Mouse (Mus musculus) MEL (cell line): ENCODE results near the gene Slc8a1. TPM values are rescaled to one million over a fixed set of nuclear protein-coding genes. Genes with fewer than 3 reads are reported as not detected.

Experiments
- DNase-seq: peaks from one replicate; pipeline ENCODE4 v3.0.0; 2011; ENCODE audit warnings: low read depth, low spot score
- H3K27ac ChIP-seq: 2 replicates; pipeline ENCODE4 v1.5.1; 2012; ENCODE audit warnings: low read depth, mild to moderate bottlenecking, control low read depth, low read length, moderate library complexity; ENCODE audit not compliant: control insufficient read depth
- H3K27me3 ChIP-seq, 2 experiments: fragments of 150-350 bp in 1 of 2; sonication (generic) in 1 of 2; 2 replicates each; pipeline ENCODE4 v1.6.1; 2012; ENCODE audit warnings: low read length in 2 of 2, mild to moderate bottlenecking in 2 of 2, improper control_type of control experiment in 1 of 2, moderate library complexity in 1 of 2; ENCODE audit not compliant: insufficient read depth in 2 of 2, control insufficient read depth in 1 of 2
- H3K36me3 ChIP-seq, 2 experiments: 2 replicates each; pipeline ENCODE4 v1.6.1; 2012 to 2014; ENCODE audit warnings: low read length in 2 of 2, improper control_type of control experiment in 1 of 2, inconsistent platforms in 1 of 2, mild to moderate bottlenecking in 1 of 2; ENCODE audit not compliant: insufficient read depth in 2 of 2, control insufficient read depth in 1 of 2
- H3K4me1 ChIP-seq, 2 experiments: fragments of 150-350 bp in 1 of 2; sonication (generic) in 1 of 2; 2 replicates each; pipeline ENCODE4 v1.6.1; 2012; ENCODE audit warnings: low read length in 2 of 2, improper control_type of control experiment in 1 of 2, mild to moderate bottlenecking in 1 of 2; ENCODE audit not compliant: insufficient read depth in 2 of 2, control insufficient read depth in 1 of 2
- H3K4me3 ChIP-seq, 2 experiments: fragments of 150-350 bp in 1 of 2; sonication (generic) in 1 of 2; 2 replicates each; pipeline ENCODE4 v1.5.1; 2012; ENCODE audit warnings: low read depth in 2 of 2, low read length in 2 of 2, mild to moderate bottlenecking in 2 of 2, moderate library complexity in 2 of 2, control low read depth in 1 of 2, improper control_type of control experiment in 1 of 2; ENCODE audit not compliant: control insufficient read depth in 1 of 2, insufficient read depth in 1 of 2
- H3K79me2 ChIP-seq: 2 replicates; pipeline ENCODE4 v1.6.1; 2012; ENCODE audit warnings: mild to moderate bottlenecking, low read length, moderate library complexity; ENCODE audit not compliant: control insufficient read depth, poor library complexity, insufficient read depth
- H3K9ac ChIP-seq: 2 replicates; pipeline ENCODE4 v1.6.1; 2012; ENCODE audit warnings: low read depth, mild to moderate bottlenecking, control low read depth, low read length, moderate library complexity; ENCODE audit not compliant: control insufficient read depth, poor library complexity, severe bottlenecking
- H3K9me3 ChIP-seq: fragments of 150-350 bp; sonication (generic); replicated peaks from 2 replicates; pipeline ENCODE4 v1.6.1; 2012; ENCODE audit warnings: mild to moderate bottlenecking, low read length, improper control_type of control experiment, moderate library complexity; ENCODE audit not compliant: insufficient read depth
- CHD2 ChIP-seq: IDR thresholded peaks from 2 replicates; pipeline ENCODE4 v1.6.1; 2011; ENCODE audit warnings: low read length, improper control_type of control experiment
- CTCF ChIP-seq, 3 experiments: IDR thresholded peaks in 2 of 3; conservative IDR thresholded peaks in 1 of 3; 2 replicates each; pipeline ENCODE4 v1.5.1; 2011 to 2012; ENCODE audit warnings: low read length in 3 of 3, low read depth in 2 of 3, mild to moderate bottlenecking in 2 of 3, improper control_type of control experiment in 1 of 3, inconsistent platforms in 1 of 3, mixed read lengths in 1 of 3, moderate library complexity in 1 of 3; ENCODE audit not compliant: control insufficient read depth in 1 of 3, insufficient read depth in 1 of 3, poor library complexity in 1 of 3, severe bottlenecking in 1 of 3
- E2F4 ChIP-seq: IDR thresholded peaks from 2 replicates; pipeline ENCODE4 v1.6.1; 2011; ENCODE audit warnings: low read depth, low read length, improper control_type of control experiment, borderline replicate concordance
- EP300 ChIP-seq, 2 experiments: IDR thresholded peaks; 2 replicates each; pipeline ENCODE4 v1.6.1; 2011; ENCODE audit warnings: improper control_type of control experiment in 2 of 2, low read length in 2 of 2, low read depth in 1 of 2, mild to moderate bottlenecking in 1 of 2
- ETS1 ChIP-seq: IDR thresholded peaks from 2 replicates; pipeline ENCODE4 v1.6.1; 2012; ENCODE audit warnings: low read depth, mild to moderate bottlenecking, inconsistent platforms, low read length, improper control_type of control experiment, moderate library complexity
- GABPA ChIP-seq: IDR thresholded peaks from 2 replicates; pipeline ENCODE4 v1.6.1; 2012; ENCODE audit warnings: low read depth, mild to moderate bottlenecking, inconsistent platforms, low read length, improper control_type of control experiment, moderate library complexity
- GATA1 ChIP-seq: IDR thresholded peaks from 2 replicates; pipeline ENCODE4 v1.6.1; 2011; ENCODE audit warnings: low read depth, low read length, improper control_type of control experiment
- JUND ChIP-seq: IDR thresholded peaks from 2 replicates; pipeline ENCODE4 v1.6.1; 2011; ENCODE audit warnings: low read depth, mild to moderate bottlenecking, improper control_type of control experiment, low read length
- KAT2A ChIP-seq: conservative IDR thresholded peaks from 2 replicates; pipeline ENCODE4 v1.6.1; 2012; ENCODE audit warnings: low read depth, low read length, improper control_type of control experiment, inconsistent platforms
- MAX ChIP-seq: IDR thresholded peaks from 2 replicates; pipeline ENCODE4 v1.6.1; 2011; ENCODE audit warnings: low read length, improper control_type of control experiment
- MXI1 ChIP-seq: IDR thresholded peaks from 2 replicates; pipeline ENCODE4 v1.6.1; 2011; ENCODE audit warnings: mild to moderate bottlenecking, low read depth, low read length, improper control_type of control experiment
- MYB ChIP-seq: IDR thresholded peaks from 2 replicates; pipeline ENCODE4 v1.6.1; 2011; ENCODE audit warnings: mild to moderate bottlenecking, low read depth, low read length, improper control_type of control experiment
- MYC ChIP-seq: IDR thresholded peaks from 2 replicates; pipeline ENCODE4 v1.6.1; 2011; ENCODE audit warnings: low read depth, mild to moderate bottlenecking, low read length, improper control_type of control experiment, moderate library complexity
- POLR2AphosphoS2 ChIP-seq: IDR thresholded peaks from 2 replicates; pipeline ENCODE4 v1.6.1; 2011; ENCODE audit warnings: low read length, improper control_type of control experiment
- RAD21 ChIP-seq: IDR thresholded peaks from 2 replicates; pipeline ENCODE4 v1.6.1; 2011; ENCODE audit warnings: mild to moderate bottlenecking, low read depth, low read length, improper control_type of control experiment
- SMC3 ChIP-seq: IDR thresholded peaks from 2 replicates; pipeline ENCODE4 v1.6.1; 2011; ENCODE audit warnings: low read depth, low read length, improper control_type of control experiment
- TAL1 ChIP-seq: IDR thresholded peaks from 2 replicates; pipeline ENCODE4 v1.6.1; 2012; ENCODE audit warnings: mild to moderate bottlenecking, inconsistent platforms, low read length, moderate library complexity, mixed read lengths
- TBP ChIP-seq: IDR thresholded peaks from 2 replicates; pipeline ENCODE4 v1.8.0; 2011; ENCODE audit warnings: low read depth, low read length, improper control_type of control experiment
- TCF12 ChIP-seq: IDR thresholded peaks from 2 replicates; pipeline ENCODE4 v1.6.1; 2014; ENCODE audit warnings: low read depth, mild to moderate bottlenecking, inconsistent platforms, low read length, improper control_type of control experiment, moderate library complexity
- UBTF ChIP-seq: IDR thresholded peaks from 2 replicates; pipeline ENCODE4 v1.6.1; 2012; ENCODE audit warnings: low read depth, mild to moderate bottlenecking, inconsistent platforms, low read length, improper control_type of control experiment, moderate library complexity, borderline replicate concordance; ENCODE audit not compliant: insufficient read depth
- ZC3H11A ChIP-seq: IDR thresholded peaks from 2 replicates; pipeline ENCODE4 v1.6.1; 2012; ENCODE audit warnings: low read depth, mild to moderate bottlenecking, inconsistent platforms, low read length, improper control_type of control experiment
- ZNF384 ChIP-seq: IDR thresholded peaks from 2 replicates; pipeline ENCODE4 v1.6.1; 2012; ENCODE audit warnings: low read depth, mild to moderate bottlenecking, inconsistent platforms, low read length, improper control_type of control experiment
- polyA plus RNA-seq, 2 experiments: library from polyadenylated mRNA; stranded (reverse) in 1 of 2; unstranded in 1 of 2; fragments of >175 nt in 1 of 2; fragments of >200 nt in 1 of 2; gene quantifications; 2 replicates each; pipeline versions ENCODE4 v1.2.1 to v1.2.4; 2012; ENCODE audit warnings: low replicate concordance in 2 of 2, low read depth in 1 of 2; ENCODE audit not compliant: insufficient read length in 2 of 2, insufficient read depth in 1 of 2, missing spikeins in 1 of 2
- total RNA-seq: library from RNA; depleted of rRNA; stranded (reverse); fragments of 300-350 nt; gene quantifications from 2 replicates; pipeline ENCODE4 v1.2.3, GENCODE M21; 2012

Gene Slc8a1
- total and polyA plus RNA-seq, 3 experiments = 0.86 to 1.0 TPM; not detected in 1

DNA sequence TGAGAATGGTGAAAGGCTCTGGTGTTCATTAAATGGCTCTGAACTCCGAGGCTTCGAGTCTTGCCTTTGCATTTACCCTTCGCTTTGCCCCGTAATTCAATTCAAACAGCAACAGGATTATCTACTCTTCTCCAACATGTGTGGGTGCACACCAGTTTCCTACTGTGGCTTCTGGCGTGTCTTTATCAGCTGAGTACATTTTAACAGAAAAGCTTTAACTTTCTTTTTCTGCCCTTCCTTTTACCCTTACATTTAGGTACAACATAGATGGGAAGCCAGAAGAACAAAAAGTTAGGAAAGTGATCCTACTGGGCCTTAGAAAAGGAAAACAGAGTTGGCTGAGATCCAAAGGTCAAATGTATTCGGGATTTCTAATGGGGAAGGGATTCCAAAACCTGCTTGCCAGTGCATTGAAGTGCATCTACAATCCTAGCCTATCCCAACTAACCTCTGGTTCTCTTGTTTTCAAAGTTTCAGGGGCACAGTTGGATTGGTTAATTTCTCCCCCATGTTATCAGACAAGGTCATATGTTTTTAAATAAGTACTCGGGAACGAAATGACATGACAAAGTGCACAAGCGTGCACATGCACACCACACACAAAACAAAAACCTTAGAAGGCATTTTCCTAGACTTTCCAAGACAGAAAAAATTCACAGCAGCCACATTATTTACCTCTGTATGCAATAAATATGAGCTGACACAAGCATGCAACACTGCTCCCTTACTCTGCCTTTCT, 172.4 kb downstream of the Slc8a1 start (continued):
- peak; percentile 43; the same call in 1 of the 2 replicates for TF ChIP-seq POLR2AphosphoS2
- TF ChIP-seq KAT2A = peak; percentile 26; the same call in 1 of the 2 replicates
- TF ChIP-seq SMC3 = no peak
- TF ChIP-seq E2F4 = peak; percentile 40; the same call in 1 of the 2 replicates
- TF ChIP-seq MYB = peak; percentile 96
- peak; percentile 70 for TF ChIP-seq MAX
- TF ChIP-seq ZNF384 = no peak; the same call in 1 of the 2 replicates
- no peak for TF ChIP-seq GABPA
- TF ChIP-seq MXI1 = peak; percentile 92
- TF ChIP-seq GATA1 = peak; percentile 97
- 0 out of 2 replicates have a peak, but pooled peaks have one; percentile 58 for TF ChIP-seq TBP
- TF ChIP-seq MYC = peak; percentile 80
- no peak for TF ChIP-seq CTCF (IDR thresholded peaks at IDR 0.05 in 2 of 3, conservative IDR thresholded peaks at IDR 0.05 in 1 of 3; ENCODE audit: control insufficient read depth in 1 of 3, insufficient read depth in 1 of 3, low read depth in 2 of 3, low read length in 3 of 3, poor library complexity in 1 of 3, severe bottlenecking in 1 of 3)
- TF ChIP-seq JUND = peak; percentile 69

DNA sequence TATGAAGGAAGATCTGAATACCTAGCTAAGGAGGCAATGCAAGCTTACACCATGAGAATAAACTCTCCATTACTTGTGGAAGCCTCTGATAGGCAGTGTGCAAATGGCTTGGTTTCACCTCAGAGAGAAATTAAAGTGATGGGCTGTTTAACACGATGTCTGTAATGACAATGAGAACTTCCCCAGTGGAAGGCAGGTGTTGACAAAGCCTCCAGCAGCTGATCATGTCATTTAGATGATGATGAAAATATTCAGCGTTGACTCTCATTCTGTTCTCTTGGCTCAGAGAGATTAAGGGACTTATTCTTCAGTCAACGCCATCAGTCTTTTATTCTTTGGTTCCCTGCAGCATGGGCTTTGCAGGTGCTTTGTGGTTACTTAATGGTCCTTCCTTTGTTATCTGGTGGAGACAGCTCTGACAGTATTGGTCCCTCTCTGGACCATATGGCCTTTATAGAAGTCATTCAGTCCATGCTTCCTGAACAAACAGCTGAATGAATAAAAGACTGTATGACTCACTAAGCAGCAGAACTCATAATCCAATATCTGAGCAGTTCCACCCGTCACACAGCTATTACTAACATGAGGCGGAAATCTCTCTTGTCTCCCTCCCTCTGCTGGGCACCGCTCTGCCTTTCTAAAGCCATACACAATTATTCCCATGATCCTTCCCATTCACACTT, 184.0 kb downstream of the Slc8a1 start:
- Histone ChIP-seq H3K27me3 (no peaks in the 10 kb centered on the region), H3K4me1 (peaks cover 0 to 10% of the 10 kb centered on the region in 2 experiments; a peak in 2 of 4 replicates), H3K9me3 (no peaks in the 10 kb centered on the region), H3K9ac (no peak overlapping the region), H3K79me2 (no peaks in the 10 kb centered on the region), H3K36me3 (peaks cover 0 to 11% of the 10 kb centered on the region in 2 experiments; a peak in 1 of 4 replicates), H3K27ac (peak overlapping the region; percentile 28; the same call in 1 of the 2 replicates), H3K4me3 (no peak overlapping the region)
- TF ChIP-seq TBP (peak; percentile 31; the same call in 1 of the 2 replicates), TAL1 (peak; percentile 77), JUND (0 out of 2 replicates have a peak, but pooled peaks have one; percentile 36), ZC3H11A (no peak), MYC (0 out of 2 replicates have a peak, but pooled peaks have one; percentile 32), RAD21 (no peak), EP300 (IDR thresholded peaks at IDR 0.05; ENCODE audit: low read depth in 1 of 2, low read length in 2 of 2) (peak; percentile 47 to 61; a peak in 3 of 4 replicates), KAT2A (no peak), MXI1 (no peak), GATA1 (peak; percentile 33; the same call in 1 of the 2 replicates), UBTF (no peak), TCF12 (peak; percentile 64; the same call in 1 of the 2 replicates), CHD2 (no peak), ETS1 (peak; percentile 77; the same call in 1 of the 2 replicates)
- peak; percentile 68 for DNase-seq
